Mouse (Mus musculus) adrenal gland, postnatal 14 days (tissue): ENCODE results near the gene Serinc5. TPM values are rescaled to one million over a fixed set of nuclear protein-coding genes. Genes with fewer than 3 reads are reported as not detected.
A peak's percentile ranks its signal among the peaks of the same experiment; 100 is the strongest.
"Not testable (repeated sequence)": the region's sequence is repeated elsewhere in the genome, so short reads cannot be mapped to it uniquely, and the experiment has no call there.

ENCODE experiments used
- DNase-seq: peaks from one replicate; pipeline ENCODE4 v3.0.0; 2021; ENCODE audit warnings: mixed read lengths
- total RNA-seq: library from RNA; stranded (reverse); gene quantifications from 2 replicates; pipeline ENCODE4 v1.2.3, GENCODE M21; 2021

Serinc5 gene
- total RNA-seq, 1 experiment from 2014 or later, result 50.4 TPM

DNA sequence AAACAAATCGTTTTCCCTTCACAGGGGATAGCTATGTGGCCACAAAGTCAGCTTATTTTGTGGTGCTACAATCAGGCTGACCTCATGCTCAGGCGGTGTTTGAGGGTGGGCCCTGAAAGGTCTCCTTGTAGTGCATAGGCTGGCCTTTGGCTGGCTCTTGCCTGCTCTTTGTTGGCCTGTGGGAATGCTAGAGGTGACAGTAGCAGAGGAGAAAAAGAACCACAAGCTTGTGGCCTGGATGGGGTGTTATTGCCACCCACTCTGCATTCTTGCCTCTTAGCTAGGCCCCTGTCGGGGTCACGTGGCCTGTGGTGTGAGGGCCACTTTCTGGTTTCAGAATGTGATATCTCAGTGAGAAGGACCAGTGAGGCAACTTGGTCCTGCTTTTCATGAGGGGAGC is 54.1 kb downstream of the Serinc5 start:
- no peak for DNase-seq

DNA sequence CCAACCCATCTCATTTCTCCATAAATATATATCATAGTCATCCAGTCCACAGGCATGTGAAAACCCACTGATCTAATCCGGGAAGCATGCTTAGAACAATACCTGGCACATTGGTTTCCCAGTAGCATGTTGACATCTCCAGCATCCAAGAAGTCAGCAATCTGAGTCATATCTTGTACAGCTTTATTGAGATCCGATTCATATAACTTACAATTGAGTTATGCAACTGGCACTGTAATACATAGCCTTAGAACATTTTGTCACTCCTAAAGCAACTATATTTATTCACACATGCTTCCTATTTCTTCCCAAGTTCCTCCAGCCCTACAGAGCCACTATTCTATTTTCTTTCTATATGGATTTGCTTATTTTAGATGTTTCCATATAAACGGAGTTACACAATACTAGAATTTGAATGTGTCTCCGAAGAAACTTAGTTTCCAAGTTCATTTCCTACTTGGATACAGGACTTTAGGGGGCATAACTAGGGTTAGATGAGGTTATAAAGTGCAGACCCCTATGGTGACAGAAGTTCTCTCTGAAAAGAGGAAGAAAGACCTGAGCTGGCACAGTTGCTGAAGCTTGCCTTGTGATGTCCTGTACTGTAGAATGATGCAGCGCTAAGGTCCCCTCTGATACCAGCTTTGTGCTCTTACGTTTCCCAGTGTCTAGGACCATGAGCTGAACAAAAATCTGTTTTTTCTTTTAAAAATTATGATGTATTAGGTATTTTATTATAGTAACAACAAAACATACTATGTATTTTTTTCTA is 57.5 kb downstream of the Serinc5 start:
- DNase-seq, result no peak

DNA sequence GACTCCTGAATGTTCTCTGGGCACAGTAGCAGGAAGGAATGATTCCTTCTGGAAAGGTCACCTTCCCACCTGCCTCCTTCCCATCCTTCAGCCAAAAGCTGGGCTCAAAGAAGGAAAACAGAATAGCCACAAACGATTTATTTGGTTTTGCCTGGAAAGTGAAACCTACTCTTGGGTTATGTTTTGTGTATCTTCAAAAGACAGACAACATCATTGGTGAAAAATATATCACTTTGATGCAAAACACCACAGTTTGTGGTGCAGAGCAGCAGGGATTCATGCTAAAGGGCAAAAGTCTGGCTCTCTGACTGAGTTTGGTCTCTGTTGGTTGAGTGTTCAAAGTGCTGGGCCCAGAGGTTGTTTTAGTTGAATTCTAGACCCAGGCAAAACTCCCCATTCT is 60.8 kb downstream of the Serinc5 start:
- no peak for DNase-seq

DNA sequence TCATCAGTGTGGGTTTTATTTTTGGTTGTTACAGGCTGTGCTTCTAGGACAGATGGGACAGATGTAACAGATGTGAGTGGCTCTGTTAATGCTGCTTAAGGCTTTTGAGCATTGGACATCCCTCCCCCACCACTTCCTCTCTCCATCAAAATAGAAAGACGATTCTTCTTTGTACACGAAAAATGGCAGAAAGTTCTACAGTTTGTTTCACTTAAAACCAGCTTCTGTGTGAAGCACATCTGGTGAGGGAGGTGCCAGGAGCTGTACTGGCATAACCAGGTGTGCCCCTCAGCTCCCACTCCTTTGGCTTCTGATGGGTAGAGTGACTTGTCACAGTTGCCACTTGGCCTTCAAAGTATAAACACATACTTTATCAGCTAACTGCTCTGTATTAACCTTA is 63.8 kb downstream of the Serinc5 start:
- no peak for DNase-seq

DNA sequence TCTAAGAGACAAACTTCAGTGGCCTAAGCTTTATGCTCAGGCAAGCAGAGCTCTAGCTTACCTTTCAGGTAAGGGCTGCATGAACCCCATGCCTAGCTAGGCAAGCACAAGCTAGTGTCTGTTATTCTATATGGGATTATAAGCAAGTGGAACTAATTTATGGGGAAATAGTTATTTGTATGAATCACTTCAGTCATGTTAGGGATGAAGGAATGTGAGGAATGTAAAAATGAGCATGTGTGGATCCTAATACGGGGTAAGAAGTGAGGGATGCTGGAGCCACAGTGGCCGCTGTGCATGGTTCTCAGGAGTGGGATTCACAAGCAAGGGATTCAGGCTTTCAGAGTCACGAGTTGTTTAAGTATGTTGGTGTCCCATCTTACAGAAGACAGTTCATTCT is 64.4 kb downstream of the Serinc5 start:
- DNase-seq, result no peak

DNA sequence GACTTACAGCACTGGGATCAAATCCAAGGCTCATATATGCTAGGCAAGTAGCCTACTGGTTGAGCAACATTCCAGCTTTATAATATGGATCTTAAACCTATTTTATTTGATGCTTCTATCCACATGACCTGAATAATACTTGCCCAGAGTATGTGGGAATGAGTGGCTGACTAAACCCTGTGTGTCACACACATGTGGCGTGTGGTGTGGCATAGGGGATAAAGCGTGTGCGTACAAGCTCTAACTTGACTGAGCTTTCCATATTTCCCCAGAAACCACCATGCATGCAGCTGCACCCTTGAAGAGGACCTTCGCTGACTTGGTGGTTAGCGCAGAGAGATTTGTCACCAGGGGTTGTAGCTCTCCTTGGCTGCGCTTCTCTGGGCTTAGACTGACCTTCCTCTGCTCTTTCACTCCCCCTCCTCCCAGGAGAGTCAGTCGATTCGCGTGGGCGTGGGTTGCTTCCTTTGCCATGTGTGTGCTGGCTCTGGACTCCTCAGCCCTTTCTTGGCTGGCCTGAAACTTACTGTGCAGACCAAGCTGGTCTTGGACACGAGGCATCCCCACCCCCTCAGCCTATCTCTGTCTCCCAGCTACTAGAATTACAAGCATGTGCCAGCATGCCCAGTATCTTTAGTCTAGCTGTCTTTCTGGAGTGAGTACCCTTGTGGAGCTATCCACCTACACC is 65.2 kb downstream of the Serinc5 start:
- DNase-seq, result peak; percentile 81

DNA sequence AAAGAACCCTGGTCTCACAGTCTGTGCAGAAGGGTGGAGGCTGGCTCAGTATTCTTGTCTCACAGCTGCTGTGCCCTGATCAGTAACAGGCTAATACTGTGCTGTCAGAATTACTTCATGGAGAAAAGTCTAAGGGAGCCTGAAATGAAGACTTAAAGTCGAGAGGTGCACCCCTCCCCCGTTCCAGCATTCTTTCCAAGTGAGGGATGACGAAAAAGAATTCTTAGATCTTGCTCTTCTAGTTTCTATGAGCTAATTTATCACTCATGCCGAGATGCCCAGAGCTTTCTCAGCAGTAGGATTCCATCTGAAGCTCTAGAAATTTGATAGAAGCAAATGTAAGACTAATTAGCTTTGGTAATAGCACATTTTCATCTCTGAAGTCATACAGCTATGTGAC is 66.8 kb downstream of the Serinc5 start:
- DNase-seq, result no peak

DNA sequence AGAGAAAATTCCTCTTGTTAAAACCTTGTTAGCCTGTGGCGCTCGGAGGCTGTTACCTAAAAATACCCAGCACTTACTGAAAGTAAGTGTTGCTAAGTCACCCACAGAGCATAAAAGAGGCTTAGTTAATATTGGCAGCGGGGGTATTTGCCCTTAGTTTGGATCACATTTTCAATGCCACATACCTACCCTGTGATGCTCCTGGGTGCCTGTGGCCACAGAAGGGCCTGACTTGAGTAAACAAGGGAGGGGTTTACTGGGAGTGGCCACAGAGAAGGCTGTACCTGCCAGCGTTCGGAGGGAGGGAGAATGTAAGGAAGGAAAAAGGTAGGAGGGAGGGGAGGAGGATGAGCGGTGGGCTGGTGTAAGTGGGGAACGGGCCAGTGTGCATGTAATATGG is 68.8 kb downstream of the Serinc5 start:
- no peak for DNase-seq

DNA sequence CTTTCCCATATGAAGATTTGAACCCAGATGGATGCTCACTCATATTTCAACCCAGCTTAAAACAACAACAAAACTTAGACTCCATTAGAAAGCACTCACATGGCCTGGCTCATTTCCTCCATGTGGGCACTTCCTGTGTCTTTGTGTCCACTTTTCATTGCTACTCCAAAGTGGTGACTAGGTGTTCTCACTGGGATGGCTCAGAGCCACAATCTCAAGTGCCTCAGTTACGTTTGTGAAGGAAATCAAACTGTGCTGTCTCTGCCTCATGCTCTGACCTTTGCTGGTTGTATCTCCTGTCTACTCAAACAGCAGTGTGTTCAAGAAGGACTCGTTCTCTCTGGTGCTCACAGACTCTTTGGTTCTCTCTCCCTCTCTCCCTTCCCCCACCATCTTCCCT is 70.7 kb downstream of the Serinc5 start:
- no peak for DNase-seq

DNA sequence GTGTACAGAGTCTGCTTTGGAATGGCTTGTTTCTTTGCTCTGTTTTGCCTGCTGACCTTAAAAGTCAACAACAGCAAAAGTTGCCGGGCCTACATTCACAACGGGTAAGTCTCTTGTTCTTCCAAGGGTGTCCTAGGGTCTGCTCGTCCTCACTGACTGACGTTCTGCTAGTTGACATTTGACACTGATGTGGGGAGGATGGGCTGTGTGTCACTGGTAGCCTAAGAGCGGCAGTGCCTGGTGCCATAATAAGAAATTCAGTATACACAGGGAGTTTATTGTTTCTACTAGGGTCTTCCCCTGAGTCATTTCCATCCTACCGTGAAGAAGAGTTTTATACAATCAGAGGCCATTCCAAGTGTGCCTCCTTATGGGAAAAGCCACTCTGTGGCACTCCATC is 71.9 kb downstream of the Serinc5 start:
- no peak for DNase-seq

DNA sequence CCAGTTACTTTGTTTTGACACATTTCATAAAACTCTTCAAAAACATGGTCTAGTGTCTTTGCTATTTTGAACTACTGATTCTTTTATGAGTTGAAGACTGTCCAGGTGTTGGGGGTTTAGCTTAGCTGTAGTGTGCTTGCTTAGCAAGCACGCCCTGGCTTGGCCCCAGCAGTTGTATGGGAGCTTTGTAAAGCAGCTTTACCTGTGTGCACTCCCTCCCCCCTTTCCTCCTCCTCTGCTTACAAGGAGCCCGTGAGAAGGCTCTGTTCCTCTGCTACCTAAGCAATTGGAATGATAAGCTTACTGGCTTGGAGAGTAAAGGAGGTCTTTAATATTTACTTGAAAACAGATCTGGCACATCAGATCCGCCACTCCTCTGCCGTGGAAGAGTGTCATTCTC is 72.6 kb downstream of the Serinc5 start:
- no peak for DNase-seq

DNA sequence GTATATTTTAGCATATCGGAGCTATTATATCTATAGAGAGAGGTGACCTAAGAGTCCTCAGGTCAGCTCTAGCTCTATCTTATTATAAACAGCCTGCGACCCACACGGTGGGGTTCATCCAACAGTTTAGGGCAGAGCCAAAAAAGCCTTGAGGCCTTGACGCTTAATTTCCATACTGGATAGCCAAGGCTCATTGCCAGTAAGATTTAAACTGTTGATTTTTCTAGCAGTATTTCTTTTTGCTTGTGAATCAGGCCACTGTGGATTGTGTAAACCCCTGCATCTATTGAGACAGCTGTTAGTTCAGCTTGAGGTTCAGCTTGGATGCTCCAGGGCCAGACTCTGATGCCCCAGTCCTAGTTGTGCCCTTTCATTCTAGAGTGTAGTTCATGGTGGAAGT is 73.4 kb downstream of the Serinc5 start:
- DNase-seq, result no peak

DNA sequence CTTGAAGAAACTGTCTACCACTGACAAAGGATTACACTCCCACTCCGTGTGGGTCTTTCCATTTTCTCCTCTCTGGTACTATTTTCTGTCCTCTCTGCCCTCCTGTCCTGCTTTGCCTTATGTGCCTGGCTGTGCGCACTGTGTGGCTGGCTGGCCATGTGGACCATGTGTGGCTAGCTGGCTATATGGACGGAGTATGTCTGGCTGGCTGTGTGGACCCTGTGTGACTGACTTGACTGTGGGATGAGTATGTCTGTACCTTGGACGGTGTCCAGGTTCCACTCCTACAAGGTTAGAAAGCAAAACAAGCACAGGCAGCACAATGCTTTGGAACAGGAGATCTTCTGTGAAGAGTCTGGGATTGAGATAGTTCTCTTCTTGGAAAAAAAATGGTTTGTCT is 74.4 kb downstream of the Serinc5 start:
- peak; percentile 53 for DNase-seq

DNA sequence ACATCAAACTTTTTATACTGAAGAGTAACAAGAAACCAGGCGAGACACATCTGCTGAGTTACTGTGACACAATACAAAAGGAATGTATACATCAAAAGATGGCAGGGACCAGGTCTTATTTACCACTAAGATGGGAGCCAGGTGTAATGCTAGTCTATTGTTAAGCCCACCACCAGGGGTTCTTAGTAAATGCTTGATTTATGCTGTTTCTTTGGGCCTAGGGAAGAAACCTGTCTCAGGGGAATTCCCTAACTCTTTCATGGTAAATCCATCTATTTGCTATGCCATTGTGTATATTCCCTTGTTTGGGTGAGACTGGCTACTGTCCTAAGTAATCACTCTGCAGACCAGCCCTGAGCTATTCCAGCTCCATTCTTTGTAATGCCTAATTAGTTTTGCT is 76.3 kb downstream of the Serinc5 start:
- not testable (repeated sequence) for DNase-seq

DNA sequence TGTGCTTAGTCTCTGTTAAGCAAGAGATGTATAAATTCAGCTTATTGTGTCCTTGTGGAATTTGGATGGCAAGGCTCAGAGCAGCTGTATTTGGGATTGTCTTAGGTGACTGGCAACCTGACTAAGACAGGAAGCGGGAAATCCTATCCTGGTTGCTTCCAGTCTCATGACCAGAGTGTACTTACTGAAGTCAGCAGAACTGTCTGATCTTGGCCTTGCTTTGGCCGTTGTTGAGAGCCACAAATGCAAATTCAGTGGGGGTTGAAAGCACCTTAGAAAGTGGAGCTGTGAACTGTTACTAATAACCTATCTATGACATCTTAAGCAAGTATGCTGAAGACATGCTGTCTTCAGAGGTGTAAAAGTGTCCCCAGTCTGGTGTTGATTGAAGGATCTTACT is 78.2 kb downstream of the Serinc5 start:
- DNase-seq, result no peak

DNA sequence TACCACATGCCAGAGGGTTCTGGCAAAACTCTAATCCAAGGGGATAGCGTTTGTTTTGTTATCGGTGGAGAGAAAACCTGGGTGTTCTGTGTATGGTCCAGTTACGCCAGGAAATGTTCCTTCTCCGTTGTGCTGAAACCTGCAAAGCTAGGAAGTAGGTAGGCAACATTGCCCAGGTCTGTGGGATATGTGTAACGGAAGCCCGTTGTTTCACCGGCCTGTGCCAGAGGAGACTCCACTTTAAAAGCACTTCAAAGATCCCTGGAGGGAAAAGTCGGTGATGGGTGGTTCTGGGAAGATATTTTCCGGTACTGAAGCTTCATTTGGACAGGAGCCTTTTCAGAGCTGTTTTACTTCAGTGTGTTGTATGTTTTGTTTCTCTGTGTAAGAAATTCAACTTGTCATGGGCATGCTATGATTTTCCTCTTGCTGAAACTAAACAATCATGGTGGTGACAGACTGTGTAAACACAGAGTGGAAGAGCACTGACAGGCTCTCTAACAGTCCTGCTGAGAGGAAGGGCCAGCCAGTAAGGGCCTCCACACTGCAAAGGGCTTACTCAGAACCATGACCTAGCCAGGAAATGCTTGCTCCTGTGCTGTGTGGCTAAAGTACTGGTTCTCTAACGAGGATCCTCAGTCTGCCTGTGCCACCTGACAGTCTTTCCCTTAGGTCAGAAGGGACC is 83.1 kb downstream of the Serinc5 start:
- no peak for DNase-seq

DNA sequence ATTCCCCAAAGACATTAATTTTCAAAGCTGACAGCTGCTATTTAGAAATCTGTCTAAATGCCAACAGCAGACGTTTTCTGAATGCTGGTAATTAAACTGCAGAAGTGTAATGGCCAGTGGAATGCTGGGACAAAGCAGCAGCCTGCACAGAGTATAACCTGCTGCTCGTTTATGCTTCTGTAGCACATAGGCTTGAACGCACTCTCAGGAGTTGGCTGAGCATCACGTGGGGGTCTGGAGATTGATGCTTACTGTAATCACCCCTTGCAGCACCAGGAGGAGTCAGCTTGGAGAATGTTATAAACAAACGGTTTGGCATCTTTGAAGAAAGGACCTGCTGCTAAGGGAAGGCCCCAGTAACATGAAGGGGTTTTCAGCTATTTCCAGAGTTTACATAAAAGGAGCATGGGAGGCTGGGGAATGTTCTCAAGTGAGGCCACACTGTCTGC is 85.6 kb downstream of the Serinc5 start:
- DNase-seq, result no peak

DNA sequence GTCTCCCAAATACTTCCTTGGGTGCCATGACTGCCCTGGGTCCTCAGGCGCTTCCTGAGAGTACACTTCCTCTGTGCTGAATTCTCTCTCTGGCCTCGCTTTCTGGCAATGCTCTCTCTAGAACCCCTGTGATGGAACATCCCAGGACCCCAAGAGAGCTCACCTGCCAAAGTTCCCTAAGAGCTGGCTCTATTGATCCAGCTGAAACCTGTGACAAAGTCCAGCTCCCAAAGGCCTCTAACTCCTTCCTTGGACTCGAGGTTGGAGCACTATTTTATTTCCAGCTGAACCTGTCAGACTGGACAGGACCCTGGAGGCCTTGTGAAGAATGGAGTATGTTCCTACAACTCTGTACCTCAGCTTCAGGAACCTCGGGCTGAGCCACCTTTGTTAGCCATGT is 86.2 kb downstream of the Serinc5 start:
- DNase-seq, result no peak

DNA sequence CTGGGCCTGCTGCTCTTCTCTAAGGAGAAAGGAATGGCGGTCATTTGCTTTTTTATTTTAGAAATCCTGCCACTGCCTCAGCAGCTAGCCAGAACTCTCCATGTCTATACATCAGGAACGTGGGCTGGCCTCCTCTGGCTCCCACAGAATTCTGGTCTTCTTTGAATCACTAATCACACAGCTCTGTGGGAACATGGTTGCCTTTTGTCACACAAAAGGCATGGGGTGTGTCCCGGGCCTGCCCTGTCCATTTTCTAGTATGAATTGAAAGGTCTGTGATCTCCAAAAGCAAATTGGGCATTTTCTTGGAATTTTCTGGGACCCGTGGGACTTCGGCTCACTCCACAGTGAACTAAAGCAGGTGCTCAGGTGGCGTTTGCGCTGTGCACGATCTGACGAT is 87.9 kb downstream of the Serinc5 start:
- no peak for DNase-seq

DNA sequence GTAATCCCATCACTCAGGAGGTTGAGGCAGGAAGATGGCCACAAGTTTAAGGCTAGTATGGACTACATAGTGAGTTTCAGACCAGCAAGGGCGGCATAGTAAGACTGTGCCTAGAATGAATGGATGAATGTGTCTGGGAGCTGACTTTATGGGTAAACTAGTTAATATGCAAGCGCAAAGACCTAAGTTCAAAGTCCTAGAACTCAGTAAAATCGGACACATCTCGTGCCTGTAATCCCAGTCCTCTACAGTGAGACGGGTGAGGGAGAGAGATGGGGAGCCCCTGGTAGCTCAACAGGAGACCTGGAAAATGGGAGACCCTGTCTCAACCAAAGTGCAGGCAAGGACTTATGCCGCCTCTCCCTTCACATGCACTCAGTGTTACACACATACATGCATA is 88.5 kb downstream of the Serinc5 start:
- no peak for DNase-seq

DNA sequence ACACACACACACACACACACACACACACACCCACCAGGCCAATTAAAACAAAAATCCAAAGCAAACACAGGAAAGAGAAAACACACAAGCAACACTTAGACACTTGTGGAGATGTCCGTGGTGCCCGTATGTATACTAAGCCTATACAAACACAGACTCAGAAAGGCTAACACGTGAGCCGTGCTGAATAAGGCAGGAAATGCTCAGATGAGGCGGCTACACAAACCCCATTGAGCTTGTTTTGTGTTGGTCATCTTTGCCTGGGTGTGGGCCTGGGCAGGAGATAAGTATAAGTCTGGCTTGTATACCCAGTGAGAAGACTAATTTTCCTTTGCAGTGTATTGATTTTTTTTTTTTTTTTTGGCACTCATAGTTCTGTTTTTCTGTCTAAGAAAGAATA is 91.1 kb downstream of the Serinc5 start:
- no peak for DNase-seq

DNA sequence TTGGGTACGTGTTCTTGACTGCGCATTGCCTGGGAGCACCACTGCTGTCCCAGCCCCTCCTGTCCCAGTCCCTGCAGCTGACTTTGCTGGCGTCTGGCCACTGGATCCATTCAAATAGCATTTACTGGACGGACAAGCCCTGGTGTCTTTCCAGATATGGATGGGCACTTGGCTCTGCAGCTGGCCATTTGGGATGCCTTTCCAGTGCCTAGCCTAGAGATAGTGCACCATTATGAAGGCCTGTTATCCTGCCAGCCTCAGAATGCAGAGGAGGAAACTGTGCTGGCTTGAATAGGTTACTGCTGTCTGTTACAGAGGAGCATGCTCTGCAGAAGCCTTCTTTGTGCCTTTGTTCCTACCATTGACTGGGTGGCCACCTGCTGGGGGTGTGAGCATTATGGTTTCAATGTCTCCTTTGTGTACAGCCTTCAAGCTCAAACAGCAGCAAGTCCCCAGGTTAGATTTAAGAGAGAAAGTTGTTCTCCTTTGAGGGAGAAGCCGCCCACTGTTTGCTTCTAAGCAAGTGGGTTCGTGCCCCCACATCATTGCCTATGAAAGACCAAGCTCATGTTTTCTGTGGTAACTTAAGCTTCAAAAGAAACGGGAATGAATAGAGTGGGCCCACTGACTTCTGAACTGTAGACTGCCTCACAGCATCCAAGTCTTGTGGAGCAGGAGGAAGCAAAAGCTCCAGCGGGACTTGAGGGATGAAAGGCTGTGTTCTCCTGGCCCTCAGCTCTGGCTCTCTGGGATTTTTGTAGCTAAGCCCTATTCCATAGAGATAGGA is 92.5 kb downstream of the Serinc5 start:
- DNase-seq, result no peak

DNA sequence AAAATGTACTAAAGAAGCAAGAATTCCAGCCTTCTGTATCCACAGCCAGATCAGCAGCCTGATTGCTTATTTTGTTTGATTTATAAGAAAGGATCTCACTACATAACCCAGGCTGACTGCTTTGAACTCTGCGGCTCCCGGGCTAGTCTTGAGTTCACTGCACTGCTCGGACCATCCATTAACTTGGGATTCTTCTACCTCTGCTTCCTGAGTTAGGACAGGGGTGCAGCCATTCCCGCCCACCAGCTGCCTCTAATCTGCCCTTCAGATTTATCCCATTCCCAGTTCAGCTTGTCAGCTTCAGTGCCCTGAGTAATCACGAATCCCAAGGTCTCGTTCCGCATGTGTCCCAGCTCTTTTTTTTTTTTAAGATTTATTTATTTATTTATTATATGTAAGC is 93.3 kb downstream of the Serinc5 start:
- DNase-seq, result peak; percentile 38
